Mouse (Mus musculus): ENCODE measurements around the gene Hoga1.

DNA sequence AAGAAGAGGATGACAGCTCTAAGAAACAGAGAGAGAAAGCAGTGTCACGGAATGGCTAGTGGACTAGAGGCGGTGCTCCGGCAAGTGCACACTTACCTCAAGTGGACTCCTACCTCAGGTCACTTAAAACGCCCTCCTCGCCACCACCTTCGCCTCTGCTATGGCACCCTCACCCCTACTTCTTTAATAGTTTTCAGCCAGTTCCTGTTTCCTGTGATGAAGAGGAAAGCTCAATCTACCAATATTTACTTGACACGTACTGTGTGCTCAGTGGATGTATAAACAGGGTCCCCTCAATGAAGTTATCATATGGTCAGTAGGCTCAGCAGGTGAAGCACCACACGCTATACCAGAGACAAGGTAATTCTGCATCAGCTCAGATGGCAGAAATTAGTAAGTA lies 33.2 kb downstream of the Hoga1 start:
- TF ChIP-seq CTCF (IDR thresholded peaks at IDR 0.05; ENCODE audit: control insufficient read depth, insufficient read depth, insufficient replicate concordance, low read depth, low read length) (no peak), POLR2A (IDR thresholded peaks at IDR 0.05; ENCODE audit: control insufficient read depth, low read depth, low read length) (no peak)

All from testis, adult 2 months (tissue).